Mouse (Mus musculus) thymus, adult 2 months (tissue): ENCODE results near the gene Taf12. TPM values are rescaled to one million over a fixed set of nuclear protein-coding genes. Genes with fewer than 3 reads are reported as not detected.
"Not testable (repeated sequence)": the region's sequence is repeated elsewhere in the genome, so short reads cannot be mapped to it uniquely, and the experiment has no call there.

Experiments used
- DNase-seq: peaks from one replicate; pipeline ENCODE4 v3.0.0; 2021
- H3K27ac ChIP-seq: fragments of 200-500 bp; 2 replicates; pipeline ENCODE4 v1.5.1; 2012; ENCODE audit warnings: low read length, control low read depth; ENCODE audit not compliant: control insufficient read depth, insufficient read depth
- H3K27me3 ChIP-seq: fragments of 200-500 bp; 2 replicates; pipeline ENCODE4 v1.6.1; 2012; ENCODE audit warnings: mild to moderate bottlenecking, low read length, moderate library complexity, mixed read lengths; ENCODE audit not compliant: control insufficient read depth, insufficient read depth
- H3K36me3 ChIP-seq: fragments of 200-500 bp; 2 replicates; pipeline ENCODE4 v1.6.1; 2012; ENCODE audit warnings: mild to moderate bottlenecking, low read length, moderate library complexity; ENCODE audit not compliant: control insufficient read depth, insufficient read depth
- H3K4me1 ChIP-seq: fragments of 200-500 bp; replicated peaks from 2 replicates; pipeline ENCODE4 v1.6.1; 2012; ENCODE audit warnings: low read length; ENCODE audit not compliant: control insufficient read depth, insufficient read depth
- H3K4me3 ChIP-seq: fragments of 200-500 bp; 2 replicates; pipeline ENCODE4 v1.5.1; 2012; ENCODE audit warnings: mild to moderate bottlenecking, low read length, control low read depth, moderate library complexity; ENCODE audit not compliant: control insufficient read depth, insufficient read depth
- CTCF ChIP-seq: fragments of 200-500 bp; IDR thresholded peaks from 2 replicates; pipeline ENCODE4 v1.5.1; 2012; ENCODE audit warnings: mild to moderate bottlenecking, control low read depth, low read length, moderate library complexity, borderline replicate concordance; ENCODE audit not compliant: control insufficient read depth, poor library complexity, insufficient read depth; ENCODE audit errors: extremely low read depth
- POLR2A ChIP-seq: fragments of 200-500 bp; IDR thresholded peaks from 2 replicates; pipeline ENCODE4 v1.6.1; 2012; ENCODE audit warnings: mild to moderate bottlenecking, low read length, control low read depth, moderate library complexity; ENCODE audit not compliant: control insufficient read depth, poor library complexity, insufficient read depth; ENCODE audit errors: extremely low read depth
- WGBS: fragments of 180-500 bp; shearing (Covaris S2); methylation state at CpG from one replicate; pipeline ENCODE4 v1.1.7; 2018; 5-methylcytosine and 5-hydroxymethylcytosine counted together
- polyA plus RNA-seq: library from polyadenylated mRNA; depleted of rRNA; stranded (reverse); fragments of >200 nt; gene quantifications from 2 replicates; pipeline ENCODE4 v1.2.3, GENCODE M21; 2012

Gene Taf12
- polyA plus RNA-seq, 1 experiment: 17.2 TPM

DNA sequence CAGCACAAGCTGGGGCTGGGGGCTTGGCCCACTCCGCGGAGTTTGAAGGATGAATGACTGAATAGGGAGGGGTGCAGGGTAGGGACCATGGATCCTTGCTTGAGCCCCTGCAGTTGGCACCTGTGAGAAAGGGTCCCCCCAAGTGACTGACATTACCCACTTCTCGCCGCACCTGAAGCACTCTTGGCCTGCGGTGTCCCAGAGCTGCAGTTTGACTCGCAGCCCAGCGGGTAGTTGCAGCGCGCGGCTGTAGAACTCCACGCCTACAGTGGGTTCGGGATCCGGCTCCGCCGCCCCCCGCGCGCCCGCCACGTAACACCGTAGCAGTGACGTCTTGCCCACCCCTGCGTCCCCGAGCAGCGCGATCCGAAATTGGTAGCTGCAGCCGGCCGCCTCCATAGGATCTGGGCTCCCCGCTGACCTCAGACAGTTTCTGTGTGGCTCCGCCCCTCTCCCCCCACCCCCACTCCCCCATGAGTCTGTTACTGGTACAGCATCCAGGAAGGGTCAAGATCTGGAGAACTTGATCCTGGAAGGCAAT is 28.8 kb downstream of the Taf12 start, which contains the start of gene Rab42:
Gene Rab42, minus strand, starts transcription at position 447 of the 541 bp plus-strand sequence.
- DNase-seq: peak; percentile 49
- TF ChIP-seq CTCF: no peak
- TF ChIP-seq POLR2A: no peak
- H3K4me1 ChIP-seq: peaks cover 17% of the 10 kb centered on the region
- peak within 1 kb of the TSS; percentile 6; the same call in 1 of the 2 replicates for H3K27ac ChIP-seq
- no peaks in the 10 kb centered on the region for H3K27me3 ChIP-seq
- 2% methylated on average over 31 of the region's 31 CpGs for WGBS
- H3K4me3 ChIP-seq: peak within 1 kb of the TSS; percentile 49
- no peaks in the 10 kb centered on the region for H3K36me3 ChIP-seq

DNA sequence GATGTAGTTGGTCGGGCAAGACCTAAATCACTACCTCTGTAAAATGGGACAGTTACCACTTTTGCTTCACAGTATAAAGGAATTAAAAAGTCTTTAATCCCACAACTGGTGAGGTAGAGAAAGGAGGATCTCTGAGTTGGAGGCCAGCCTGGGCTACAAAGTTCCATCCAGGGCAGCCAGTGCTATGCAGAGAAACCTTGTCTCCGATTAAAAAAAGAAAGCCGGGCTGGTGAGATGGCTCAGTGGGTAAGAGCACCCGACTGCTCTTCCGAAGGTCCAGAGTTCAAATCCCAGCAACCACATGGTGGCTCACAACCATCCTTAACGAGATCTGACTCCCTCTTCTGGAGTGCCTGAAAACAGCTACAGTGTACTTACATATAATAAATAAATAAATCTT is 29.3 kb downstream of the Taf12 start:
- not testable (repeated sequence) for H3K27me3 ChIP-seq, H3K4me3 ChIP-seq, DNase-seq, H3K36me3 ChIP-seq, H3K27ac ChIP-seq
- 67% methylated on average over 6 of the region's 6 CpGs for WGBS
- peaks cover 17% of the 10 kb centered on the region for H3K4me1 ChIP-seq

DNA sequence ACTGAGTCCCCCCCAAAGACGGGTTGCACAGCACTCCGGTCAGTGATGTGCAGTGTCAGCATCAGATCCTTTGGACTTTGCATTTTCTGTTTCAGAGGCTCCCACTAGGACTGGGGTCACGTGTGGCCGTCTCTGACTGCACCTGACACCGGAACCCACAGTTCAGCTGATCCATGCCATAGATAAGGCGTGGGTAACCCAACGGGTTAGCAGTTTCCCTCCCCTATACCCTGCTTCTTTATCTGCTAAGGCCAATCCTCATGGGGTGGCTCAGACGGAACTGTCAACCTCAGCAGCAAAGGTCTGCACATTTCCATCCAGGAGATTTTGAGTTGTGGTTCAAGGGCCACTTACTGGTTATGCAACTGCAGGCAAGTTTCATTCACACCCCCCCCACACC is 31.1 kb downstream of the Taf12 start:
- Histone ChIP-seq H3K36me3 (peaks cover 7% of the 10 kb centered on the region), H3K4me1 (peaks cover 25% of the 10 kb centered on the region), H3K27me3 (no peaks in the 10 kb centered on the region), H3K4me3 (no peak overlapping the region), H3K27ac (no peak overlapping the region)
- DNase-seq: no peak
- WGBS: 28% methylated on average over 8 of the region's 8 CpGs
- TF ChIP-seq POLR2A (no peak), CTCF (no peak)

DNA sequence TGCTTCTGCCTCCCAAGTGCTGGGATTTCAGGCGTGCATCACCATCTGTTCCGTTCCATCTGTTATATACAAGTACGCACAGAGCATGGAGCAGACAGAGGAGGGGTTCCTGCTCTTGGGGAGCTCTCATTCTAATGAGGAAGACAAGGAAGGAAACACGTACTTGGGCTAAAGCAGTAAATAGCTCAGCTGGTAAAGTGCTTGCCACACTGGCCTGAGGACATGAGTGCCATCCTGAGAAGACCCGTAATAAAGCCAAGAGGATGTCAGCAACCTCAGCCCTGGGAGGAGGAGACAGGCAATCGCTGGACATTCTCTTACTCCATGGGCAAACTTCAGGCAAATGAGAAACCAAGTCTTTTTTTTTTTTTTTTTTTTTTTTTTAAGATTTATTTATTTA is 31.8 kb downstream of the Taf12 start:
- peaks cover 14% of the 10 kb centered on the region for H3K36me3 ChIP-seq
- 40% methylated on average over 6 of the region's 6 CpGs for WGBS
- no peak for DNase-seq
- no peaks in the 10 kb centered on the region for H3K27me3 ChIP-seq
- no peak for TF ChIP-seq CTCF
- no peak for TF ChIP-seq POLR2A
- no peak overlapping the region for H3K4me3 ChIP-seq
- no peak overlapping the region for H3K27ac ChIP-seq
- peaks cover 25% of the 10 kb centered on the region for H3K4me1 ChIP-seq

DNA sequence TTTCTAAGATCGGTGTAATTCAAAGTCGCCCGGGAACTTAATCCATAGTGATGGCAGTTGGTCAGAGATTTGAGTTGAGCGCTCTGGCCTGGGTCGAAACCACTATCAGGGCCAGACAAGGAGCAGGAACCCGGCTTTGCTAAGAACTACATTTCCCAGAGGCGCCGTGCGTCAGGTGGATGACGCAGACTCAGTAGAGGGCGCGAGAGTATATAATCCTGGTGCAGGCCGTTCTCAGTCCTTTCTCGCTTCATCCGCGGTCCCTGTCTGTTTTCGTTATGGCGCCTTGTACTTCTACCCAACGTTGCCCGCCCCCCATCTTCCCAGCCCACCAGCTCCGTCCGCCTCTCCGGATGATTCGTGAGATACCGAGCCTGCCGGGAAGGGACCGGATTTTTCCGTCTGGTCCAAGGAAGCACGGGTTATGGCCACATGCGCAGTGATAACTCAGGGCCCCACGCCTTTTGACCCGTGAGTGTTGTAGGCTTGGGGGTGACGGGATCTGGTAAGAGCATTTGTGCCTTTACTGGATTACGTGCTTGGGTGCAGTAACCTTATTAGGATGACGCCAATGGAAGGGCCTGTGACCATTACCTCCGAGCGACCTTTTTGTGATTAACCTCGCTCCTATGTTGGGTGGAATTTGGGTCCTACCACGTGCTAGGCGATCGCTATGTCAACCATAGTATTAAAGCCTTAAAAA is 34.4 kb downstream of the Taf12 start:
- Histone ChIP-seq H3K4me3 (peak overlapping the region; percentile 67), H3K36me3 (peaks cover 24% of the 10 kb centered on the region), H3K27ac (peak overlapping the region; percentile 29), H3K4me1 (peaks cover 15% of the 10 kb centered on the region), H3K27me3 (no peaks in the 10 kb centered on the region)
- under 1% methylated on average over 41 of the region's 41 CpGs for WGBS
- TF ChIP-seq CTCF (0 out of 2 replicates have a peak, but pooled peaks have one; percentile 15), POLR2A (peak; percentile 88)
- DNase-seq: peak; percentile 88

DNA sequence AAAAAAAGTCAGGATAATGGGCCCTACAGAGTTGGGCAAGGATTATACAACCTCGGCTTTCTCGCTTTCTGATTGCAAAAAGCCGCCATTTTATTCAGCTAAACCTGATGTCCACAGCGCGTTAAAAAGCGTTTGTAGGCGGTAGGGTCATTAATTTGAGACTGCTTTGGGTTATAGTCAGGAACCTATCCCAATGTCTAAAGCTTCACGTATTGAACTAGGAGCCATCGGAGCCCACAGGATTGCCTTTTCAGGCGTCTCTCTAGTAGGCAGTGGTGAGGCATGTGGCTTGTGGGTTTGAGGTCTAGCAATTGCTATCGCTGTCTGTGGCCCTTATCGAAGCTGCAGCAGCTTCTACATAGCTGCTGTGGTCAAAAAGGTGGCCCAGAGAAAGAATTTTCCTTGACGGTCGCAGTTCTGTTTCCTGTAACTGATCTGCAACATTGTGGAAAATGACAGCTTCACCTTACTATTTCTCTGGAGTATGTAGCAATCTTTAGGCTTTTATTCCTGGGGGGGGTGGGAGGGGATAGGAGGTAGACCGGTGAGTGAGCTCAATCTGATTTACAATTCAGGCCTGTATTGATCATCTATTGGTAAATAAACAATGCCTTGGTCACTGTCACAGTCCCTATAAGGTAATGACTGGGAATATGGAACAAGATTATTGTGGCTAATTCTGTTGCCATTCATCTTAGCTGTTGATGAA is 35.1 kb downstream of the Taf12 start:
- Histone ChIP-seq H3K27ac (no peak overlapping the region), H3K4me1 (peaks cover 15% of the 10 kb centered on the region), H3K4me3 (peak overlapping the region; percentile 67), H3K36me3 (peaks cover 30% of the 10 kb centered on the region), H3K27me3 (no peaks in the 10 kb centered on the region)
- under 1% methylated on average over 15 of the region's 15 CpGs for WGBS
- DNase-seq: no peak
- no peak for TF ChIP-seq CTCF
- TF ChIP-seq POLR2A: no peak
